Mouse (Mus musculus): ENCODE measurements around the gene Xab2. TPM values are rescaled to one million over a fixed set of nuclear protein-coding genes. Genes with fewer than 3 reads are reported as not detected.
"Not testable (repeated sequence)": the region's sequence is repeated elsewhere in the genome, so short reads cannot be mapped to it uniquely, and the experiment has no call there.

The Xab2 gene
- total RNA-seq, 2 experiments from 2014 or later: 48.2 to 48.8 TPM

DNA sequence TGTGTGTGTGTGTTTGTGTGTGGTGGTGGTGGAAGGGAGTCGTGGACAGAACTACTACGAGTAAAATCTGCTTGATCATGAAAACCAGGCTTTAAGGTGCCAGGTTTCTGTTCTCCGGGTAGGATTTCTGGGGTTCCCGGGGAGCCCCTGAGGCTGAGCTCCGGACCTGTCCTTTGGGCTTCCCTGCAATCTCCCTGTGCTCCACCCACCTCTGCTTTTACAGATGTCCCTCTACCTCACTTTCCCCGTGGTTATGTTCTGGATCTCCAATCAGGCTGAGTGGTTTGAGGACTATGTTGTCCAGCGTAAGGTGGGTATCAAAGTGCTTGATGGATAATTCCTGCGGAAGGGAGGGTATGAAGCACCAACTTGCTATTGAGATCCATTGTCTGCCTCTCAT lies 1.0 kb upstream of the Xab2 start:
- no peak for DNase-seq (ENCODE audit: low spot score in 2 of 2)

DNA sequence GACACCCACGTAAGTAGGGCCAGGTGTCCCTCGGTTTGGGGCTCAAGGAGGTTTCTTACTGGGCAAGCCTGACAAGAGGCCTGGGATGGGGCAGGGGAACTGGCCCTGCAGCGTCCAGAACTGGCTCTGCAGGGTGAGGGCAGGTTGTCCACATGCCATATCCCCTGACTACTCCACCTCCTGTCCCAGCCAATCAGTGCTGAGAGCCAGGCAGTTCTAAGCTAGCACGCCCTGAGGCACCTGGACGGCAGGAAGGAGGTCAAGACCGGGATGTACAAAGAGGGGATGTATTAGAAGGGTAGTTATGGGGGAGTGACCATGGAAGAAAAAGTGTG lies 11.3 kb downstream of the Xab2 start:
- DNase-seq (ENCODE audit: low spot score in 2 of 2): no peak

DNA sequence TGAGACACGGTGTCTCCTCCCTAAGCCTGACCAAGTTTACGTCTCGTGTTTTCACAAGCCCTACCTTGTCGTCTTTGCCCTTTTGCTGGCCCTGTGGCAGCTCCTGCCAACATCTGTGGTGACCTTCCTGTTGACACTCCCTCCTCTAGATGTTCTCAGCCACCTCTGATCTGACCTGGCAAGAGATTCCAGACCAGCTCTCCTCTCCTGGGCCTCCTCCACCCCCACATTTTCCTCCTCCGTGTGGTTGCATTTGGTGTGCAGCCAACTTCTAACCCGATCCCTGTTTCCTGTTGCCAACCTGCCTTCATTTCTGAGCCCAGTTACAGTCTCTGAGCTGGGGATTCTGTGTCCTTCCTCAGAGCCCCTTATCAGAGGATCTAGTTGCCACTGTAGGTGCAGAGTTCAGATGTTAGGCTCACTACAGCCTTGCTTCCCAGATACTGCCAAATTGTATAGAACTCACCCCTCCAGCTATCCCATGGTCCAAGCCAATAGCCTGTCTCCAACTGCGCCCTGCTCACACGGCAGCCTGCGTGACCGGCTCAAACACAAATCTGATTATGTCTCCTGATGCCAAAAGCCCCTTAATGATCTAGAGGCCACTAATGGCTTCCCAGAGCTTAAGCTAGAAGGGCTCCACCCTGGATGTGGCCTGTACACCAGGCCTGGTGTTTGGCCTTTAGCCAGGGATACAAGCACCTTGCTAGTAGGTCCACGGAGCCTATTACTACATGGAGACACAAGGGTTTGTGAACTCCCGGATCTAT lies 11.9 kb downstream of the Xab2 start:
- DNase-seq (ENCODE audit: low spot score in 2 of 2): no peak

DNA sequence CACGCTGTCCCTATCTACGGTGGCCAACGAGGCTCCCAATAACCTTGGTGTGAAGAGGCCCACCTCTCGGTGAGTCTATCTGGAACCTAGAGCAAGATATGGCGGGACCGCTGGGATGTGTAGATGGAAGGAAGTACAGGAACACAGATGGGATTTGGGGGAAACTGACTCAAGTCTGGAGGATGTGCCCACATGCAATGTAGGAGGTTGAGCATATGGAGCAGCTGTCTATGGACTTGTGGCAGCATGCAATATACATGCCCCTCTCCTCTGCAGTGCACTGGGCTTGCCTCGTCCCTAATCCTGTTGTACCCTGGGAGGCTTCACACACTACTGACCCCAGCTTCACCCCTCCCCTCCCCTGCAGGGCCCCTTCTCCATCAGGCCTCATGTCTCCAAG lies 13.3 kb downstream of the Xab2 start:
- DNase-seq (ENCODE audit: low spot score in 2 of 2): no peak

DNA sequence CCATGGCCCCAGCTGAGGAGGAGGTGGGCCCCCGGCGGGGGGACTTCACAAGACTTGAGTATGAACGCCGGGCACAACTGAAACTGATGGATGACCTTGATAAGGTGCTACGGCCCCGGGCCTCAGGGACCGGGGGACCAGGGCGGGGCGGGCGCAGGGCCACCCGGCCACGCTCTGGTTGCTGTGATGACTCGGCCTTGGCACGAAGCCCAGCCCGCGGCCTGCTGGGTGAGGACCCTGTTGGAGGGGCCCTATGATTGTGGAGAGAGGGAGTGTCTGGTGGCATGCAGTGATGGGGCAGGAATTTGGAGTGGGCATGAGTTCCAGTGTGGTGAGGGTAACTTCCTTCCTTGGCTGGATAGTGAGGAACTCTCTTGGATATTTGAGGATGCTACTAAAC lies 14.5 kb downstream of the Xab2 start:
- DNase-seq (ENCODE audit: low spot score in 2 of 2): no peak

DNA sequence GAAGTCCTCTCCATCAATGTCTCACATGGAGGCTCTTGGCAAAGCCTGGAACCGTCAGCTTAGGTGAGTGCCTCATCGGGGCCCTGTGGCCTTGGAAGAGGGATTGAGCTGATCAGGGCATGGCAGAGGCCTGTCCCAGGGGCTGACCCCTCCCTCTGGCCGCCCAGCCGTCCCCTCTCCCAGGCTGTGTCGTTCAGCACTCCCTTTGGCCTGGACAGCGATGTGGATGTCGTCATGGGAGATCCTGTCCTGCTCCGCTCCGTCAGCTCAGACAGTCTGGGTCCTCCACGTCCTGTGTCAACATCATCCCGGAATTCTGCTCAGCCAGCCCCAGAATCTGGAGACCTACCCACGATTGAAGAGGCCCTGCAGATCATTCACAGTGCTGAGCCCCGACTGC lies 17.7 kb downstream of the Xab2 start:
- DNase-seq (ENCODE audit: low spot score in 2 of 2): no peak

DNA sequence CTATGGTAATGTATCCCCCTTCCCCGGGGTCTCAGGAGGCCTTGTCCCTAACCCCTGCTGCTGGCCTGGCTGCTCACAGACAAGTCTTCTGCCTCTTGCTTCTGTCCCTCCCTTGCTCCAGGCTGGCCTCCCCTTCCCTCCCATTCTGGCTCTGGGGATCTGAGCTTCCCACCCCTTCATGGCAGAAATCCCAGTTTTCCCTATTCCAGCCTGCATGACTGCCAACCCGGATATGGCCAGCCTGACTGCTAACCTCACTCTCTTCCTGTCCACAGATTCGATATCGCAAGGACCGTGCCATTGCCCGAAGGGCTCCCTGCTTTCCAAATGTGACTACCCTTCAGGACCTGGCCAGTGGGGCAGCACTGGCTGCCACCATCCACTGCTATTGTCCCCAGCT lies 20.7 kb downstream of the Xab2 start:
- DNase-seq (ENCODE audit: low spot score in 2 of 2): no peak

DNA sequence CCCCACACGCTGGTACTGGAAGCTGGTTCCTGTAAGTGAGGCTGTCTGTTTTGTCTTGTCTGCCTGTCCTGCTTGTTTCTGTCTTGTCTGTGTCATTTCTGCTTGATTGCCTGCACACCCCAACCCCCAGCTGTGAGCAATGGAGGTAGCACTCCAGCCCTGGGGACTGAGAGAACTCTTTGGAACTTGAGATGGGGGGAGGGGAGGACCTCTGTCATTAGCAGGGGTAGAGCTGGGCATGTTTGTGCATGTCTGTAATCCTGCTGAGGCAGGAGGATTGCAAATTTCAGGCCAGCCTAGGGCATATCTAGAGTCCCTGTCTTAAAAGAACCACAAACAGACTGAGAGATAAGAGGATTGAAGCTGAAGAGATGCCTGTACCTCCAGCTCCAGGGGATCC lies 21.9 kb downstream of the Xab2 start:
- no peak for DNase-seq (ENCODE audit: low spot score in 2 of 2)

DNA sequence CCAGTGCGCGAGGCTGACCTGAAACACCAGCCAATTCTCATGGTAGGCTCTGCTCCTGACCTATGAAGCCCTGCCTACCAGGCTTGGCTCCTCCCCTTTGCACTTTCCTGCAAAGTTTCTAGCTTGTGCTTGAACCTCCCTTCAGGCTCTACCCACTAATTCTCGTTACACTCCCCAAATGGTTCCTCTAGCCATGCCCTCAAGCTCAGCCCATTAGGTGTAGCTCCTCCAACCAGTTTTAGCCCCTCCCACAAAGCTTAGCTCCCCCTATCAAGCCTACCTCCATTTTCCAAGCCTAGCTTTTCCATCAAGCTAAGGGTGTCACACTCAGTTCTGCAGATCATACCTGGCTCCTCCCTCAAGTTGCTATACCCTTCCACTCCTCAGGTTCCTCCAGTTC lies 23.1 kb downstream of the Xab2 start:
- no peak for DNase-seq (ENCODE audit: low spot score in 2 of 2)

DNA sequence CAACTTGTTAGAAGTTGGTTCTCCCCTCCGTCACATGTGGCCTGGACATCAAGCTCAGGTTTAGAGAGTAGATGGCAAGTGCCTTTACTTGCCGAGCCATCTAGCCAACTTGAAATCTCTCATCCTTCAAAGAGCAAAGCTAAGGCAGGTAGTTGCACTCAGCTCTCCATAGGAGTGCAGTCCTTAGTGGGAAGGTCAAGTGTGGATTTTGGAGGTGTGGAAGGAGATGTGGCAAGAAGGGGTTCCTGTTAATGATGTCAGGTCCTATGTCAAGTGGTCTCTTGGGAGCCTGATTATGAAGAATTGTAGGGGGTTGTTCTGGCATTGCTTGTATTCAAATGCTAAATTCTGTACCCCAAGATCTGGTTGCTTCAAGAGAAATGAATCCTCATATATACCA lies 26.6 kb downstream of the Xab2 start:
- DNase-seq (ENCODE audit: low spot score in 2 of 2): no peak

DNA sequence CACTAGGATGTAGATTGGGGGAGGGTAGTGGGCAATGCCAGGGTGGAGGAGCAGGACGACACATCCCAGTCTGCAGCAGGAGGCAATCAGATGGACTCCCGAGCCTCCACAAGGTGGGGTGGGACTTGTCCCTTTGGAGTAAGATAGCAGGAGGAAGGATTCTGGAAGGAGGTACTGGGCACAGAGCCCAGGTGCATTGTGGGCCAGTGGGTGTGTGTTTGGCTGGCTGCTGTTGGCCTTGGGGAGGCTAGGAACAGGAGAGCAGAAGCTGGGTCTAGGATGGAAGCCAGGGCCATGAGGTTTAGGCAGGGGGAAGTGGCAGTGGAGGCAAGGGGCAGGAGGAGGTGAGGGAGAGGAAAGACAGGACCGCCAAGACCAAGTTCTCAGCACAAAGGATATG lies 27.6 kb downstream of the Xab2 start:
- no peak for DNase-seq (ENCODE audit: low spot score in 2 of 2)

DNA sequence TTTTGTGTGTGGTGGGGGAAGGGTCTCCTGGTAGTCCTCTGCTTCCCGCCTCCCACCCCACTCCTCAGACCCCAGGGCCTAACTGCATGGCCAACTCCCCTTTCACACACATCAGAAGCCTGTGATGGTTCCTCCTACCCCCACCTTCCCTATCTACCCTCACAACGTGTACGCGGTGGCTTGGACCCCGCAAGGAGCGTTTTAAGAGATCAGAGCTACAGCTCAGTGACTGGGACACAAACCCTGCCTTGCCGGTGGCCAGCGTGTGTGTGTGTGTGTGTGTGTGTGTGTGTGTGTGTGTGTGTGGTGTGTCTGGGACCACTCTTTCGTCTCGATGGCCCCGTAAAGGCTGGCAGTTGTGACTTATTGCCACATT lies 32.9 kb downstream of the Xab2 start:
- DNase-seq (ENCODE audit: low spot score in 2 of 2): no peak

DNA sequence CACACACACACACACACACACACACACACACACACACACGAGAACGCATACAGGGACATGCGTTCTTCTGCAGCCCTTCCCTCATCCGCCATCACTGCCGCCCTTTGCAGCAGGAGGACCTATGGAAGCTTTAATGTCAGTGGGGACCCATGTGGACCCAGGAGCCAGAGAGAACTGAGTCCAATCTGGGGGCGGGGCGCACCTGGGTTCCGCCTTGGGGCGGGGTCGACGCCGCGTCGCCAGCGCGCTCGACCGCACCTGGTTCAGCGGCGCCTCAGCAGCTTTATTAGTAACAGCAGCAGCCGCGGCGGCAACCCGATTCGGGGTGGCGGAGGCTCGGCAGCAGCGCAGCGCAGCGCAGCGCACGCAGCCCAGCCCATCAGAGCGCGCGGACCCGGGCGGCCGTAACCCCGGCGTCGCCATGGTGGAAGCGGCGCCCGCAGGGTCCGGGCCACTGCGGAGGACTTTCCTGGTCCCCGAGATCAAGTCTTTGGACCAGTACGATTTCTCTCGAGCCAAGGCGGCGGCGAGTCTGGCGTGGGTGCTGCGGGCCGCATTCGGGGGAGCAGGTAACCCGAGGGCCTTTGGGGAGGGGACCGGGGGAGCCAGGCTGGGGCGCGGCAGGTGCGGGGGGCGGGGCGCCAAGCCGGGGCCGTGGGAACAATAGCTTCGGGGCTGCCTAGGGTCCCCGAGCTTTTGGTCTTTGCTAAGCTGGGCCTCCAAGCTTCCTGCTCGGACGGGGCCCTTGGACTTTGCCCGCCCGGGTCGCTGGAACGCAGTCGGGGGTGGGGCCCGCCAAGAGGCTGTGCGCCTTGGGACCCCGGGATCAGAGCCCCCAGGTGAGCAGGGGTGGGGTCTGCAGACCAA lies 33.5 kb downstream of the Xab2 start:
- DNase-seq (ENCODE audit: low spot score in 2 of 2): no peak

DNA sequence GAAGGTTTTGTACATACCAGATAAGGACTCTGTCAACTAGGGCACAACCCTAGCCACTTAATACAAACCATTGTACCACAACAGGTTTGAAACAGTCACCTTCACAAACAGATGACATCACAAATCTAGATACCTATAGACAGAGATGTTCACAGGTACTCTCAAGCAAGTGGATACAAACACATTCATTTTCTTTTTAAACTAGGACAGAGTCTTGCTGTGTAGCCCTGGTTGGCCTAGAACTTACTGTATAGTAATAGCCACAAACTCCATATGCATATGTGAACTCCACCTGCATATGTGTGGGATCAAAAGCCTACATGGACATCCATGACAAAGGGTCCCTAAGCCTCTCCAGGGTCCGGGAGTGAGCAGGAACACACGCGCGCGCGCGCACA lies 34.1 kb downstream of the Xab2 start, which contains the start of gene Camsap3:
Gene Camsap3 (plus strand): TSS at position 301 of the 398 bp plus-strand sequence.
- no peak for DNase-seq (ENCODE audit: low spot score in 2 of 2)

DNA sequence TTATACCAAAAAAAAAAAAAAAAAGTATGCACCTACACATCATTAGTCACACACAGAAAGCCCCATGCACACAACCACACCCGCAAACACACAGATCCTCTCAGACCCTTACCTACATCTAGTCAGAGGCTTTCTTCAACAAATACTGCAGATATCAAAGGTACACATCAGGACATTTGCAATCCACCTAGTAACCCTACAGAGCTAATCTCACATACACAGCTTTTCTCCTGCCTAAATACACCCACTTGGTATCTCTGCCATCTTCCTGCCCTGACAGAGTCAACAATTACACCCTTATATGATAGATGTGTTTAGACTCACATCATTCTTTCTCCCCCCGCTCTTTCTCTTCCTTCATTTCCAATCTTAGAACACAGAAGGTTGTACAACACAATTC lies 34.7 kb downstream of the Xab2 start:
- DNase-seq (ENCODE audit: low spot score in 2 of 2): no peak

DNA sequence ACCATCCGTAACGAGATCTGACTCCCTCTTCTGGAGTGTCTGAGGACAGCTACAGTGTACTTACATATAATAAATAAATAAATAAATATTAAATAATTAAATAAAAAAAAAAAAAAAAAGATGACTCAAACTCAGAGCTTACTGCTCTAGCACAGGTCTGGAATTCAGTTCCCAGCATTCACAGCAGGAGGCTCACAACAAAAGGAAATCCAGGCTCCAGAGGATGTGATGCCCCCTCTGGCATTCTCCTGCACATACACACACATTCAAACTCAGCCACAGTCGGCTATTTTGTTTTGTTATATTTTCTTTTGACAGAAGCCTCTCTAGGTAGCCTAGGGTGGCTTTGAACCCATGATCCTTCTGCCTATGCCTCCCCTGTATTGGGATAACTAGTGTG lies 39.2 kb downstream of the Xab2 start:
- DNase-seq (ENCODE audit: low spot score in 2 of 2): not testable (repeated sequence)

DNA sequence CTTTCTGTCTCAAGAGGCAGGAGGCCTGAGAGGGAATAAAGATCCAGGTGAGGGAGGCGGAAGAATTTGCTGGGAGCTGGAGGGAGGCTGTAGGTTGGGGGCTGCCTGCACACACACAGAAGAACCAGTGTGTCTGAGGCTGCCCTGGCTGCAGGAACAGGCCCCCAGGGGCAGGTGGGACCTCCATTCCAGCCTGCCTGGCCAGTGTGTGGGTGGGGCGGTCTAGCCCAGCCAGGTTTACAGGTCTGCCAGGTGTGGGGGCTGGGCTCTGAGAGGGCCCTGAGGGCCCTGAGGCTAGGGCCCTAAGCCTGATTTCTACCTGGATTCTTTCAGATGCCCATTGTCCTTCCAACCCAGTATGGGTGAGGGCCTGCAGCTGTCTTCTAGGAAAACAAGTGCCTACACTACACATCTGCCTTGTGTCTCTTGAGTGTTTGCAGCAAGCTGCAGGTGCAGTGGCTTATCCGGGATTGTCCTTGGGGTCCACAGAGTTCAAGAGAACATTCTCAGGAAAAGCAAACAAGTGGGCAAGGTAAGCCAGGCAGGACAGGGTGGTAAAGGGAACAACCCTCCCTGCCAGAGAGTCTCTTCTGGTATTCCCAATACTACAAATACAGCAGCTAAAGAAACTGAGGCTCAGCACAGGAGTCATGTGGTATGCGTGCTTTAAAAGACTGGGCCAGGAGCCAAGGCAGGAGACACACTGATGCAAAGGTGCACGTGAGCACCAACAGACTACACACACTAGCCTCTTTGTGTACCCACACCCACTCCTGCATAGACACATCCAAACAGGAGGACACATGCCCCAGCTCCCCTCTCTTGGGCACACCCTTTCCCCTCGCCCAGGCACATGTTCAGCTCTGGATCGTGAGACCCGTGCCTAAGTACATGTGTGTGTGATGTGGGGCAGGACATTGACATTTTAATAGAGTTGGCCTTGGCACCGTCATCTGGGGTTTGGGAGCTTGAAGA lies 41.4 kb downstream of the Xab2 start:
- DNase-seq (ENCODE audit: low spot score in 2 of 2): no peak

DNA sequence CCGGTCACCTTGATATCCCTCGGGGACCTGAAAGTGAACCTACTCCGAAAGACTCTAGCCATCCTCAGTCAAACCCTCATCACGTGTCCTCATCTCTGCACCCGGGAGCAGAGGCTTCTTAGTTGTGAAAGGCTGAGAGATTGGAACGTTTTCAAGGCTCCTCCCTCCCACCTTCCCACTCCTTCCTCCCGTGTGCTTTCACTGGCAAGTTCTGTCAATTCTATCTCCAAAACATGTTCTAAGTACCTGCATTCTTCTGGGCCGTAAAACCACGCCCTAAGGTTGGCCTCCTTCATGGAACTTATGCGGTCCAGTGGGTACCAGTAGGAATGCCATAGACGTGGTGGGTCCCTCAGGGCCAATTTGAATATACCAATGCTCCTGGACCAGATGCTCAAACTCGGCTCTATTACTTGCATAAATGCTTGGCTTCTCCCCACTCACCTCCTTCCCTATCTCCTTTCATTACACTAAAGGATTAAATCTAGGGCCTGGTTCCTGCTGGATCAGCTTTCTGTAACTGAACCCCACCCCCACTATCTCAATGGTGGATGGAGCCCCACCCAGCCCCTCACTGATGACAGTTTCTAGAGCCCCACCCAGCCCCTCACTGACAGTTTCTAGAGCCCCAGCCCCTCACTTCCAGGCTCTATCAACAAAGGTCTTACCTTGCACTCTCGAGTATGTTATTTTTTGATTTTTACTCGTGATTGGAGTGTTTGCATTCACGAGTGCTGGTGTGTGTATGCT lies 44.7 kb downstream of the Xab2 start:
- no peak for DNase-seq (ENCODE audit: low spot score in 2 of 2)

DNA sequence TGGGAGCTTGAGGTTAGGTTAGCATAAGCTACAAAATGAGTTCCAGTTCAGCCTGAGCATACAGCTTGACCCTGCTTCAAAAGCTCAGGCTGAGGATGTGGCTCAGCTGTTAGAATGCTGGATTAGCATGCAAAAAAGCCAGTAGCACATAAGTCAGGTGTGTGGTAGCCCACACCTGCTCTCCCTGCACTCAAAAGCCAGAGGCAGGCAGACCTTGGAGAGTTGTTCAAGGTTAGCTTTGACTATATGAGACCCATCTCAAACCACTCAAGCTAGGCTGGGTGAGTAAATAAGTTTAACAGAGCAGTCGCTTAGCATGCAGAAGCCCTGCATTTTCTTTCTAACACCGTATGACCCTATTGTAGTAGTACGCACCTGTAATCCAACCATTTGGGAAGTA lies 46.6 kb downstream of the Xab2 start:
- no peak for DNase-seq (ENCODE audit: low spot score in 2 of 2)

DNA sequence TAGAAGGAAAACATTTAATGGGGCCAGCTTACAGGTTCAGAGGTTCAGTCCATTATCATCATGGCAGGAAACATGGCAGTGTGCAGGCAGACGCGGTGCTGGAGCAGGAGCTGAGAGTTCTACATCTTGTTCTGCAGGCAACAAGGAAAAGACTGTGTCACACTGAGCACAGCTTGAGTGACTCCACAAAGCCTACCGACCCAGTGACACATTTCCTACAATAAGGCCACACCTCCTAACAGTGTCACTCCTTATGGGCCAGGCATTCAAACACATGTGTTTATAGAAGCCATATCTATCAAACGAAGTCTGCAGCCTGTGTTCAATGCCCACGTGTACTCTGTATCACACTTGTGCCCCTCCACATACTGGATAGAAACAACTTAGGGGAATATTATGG lies 51.3 kb downstream of the Xab2 start:
- no peak for DNase-seq (ENCODE audit: low spot score in 2 of 2)

DNA sequence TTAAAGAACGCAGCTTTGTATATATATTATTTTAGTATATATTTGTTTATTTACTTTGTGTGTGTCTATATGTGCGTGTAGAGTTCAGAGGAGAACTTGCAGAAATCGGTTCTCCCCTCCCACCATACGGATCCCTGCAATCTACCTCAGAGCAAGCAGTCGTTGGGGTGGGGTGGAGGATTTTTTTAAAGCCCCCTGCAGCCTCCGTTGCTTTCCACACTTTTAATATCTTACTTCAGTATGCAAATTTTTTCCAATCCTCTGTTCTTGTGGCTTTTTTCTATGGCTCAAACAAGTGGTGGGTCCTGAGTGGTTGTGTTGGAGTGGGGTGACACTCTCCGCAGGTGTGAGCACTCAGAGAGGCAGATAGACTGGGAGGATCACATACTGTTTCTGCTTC lies 52.7 kb downstream of the Xab2 start:
- DNase-seq (ENCODE audit: low spot score in 2 of 2): no peak
